Mouse (Mus musculus) heart, embryonic 13.5 days (tissue): Measurements from ENCODE around the gene Kirrel3. TPM values are rescaled to one million over a fixed set of nuclear protein-coding genes. Genes with fewer than 3 reads are reported as not detected.

ENCODE experiments used
- ATAC-seq: fragments of 200-750 bp; cut with Nextera tagmentation; 2 replicates; pipeline ENCODE4 v1.8.0; 2017; ENCODE audit warnings: moderate TSS enrichment; ENCODE audit not compliant: insufficient number of reproducible peaks, low FRiP score, low TSS enrichment; ENCODE audit errors: extremely low read depth
- H3K27ac ChIP-seq: fragments of 300-500 bp; sonication (generic); replicated peaks from 2 replicates; pipeline ENCODE4 v1.5.1; 2015; ENCODE audit warnings: moderate library complexity, mild to moderate bottlenecking, inconsistent platforms
- H3K27me3 ChIP-seq: fragments of 300-500 bp; sonication (generic); replicated peaks from 2 replicates; pipeline ENCODE4 v1.6.1; 2015; ENCODE audit warnings: mild to moderate bottlenecking, inconsistent platforms
- H3K36me3 ChIP-seq: fragments of 300-500 bp; sonication (generic); 2 replicates; pipeline ENCODE4 v1.6.1; 2015; ENCODE audit warnings: mild to moderate bottlenecking, inconsistent platforms
- H3K4me1 ChIP-seq: fragments of 300-500 bp; sonication (generic); 2 replicates; pipeline ENCODE4 v1.6.1; 2015; ENCODE audit warnings: inconsistent platforms
- H3K4me2 ChIP-seq: fragments of 300-500 bp; sonication (generic); 2 replicates; pipeline ENCODE4 v1.6.1; 2015; ENCODE audit warnings: inconsistent platforms, mild to moderate bottlenecking, moderate library complexity
- H3K4me3 ChIP-seq: fragments of 300-500 bp; sonication (generic); 2 replicates; pipeline ENCODE4 v1.5.1; 2015; ENCODE audit warnings: moderate library complexity, mild to moderate bottlenecking, inconsistent platforms
- H3K9ac ChIP-seq: fragments of 300-500 bp; sonication (generic); 2 replicates; pipeline ENCODE4 v1.6.1; 2015; ENCODE audit warnings: inconsistent platforms, mild to moderate bottlenecking, moderate library complexity
- H3K9me3 ChIP-seq: fragments of 300-500 bp; sonication (generic); 2 replicates; pipeline ENCODE4 v1.6.1; 2016; ENCODE audit warnings: inconsistent platforms
- WGBS: fragments of 180-500 bp; shearing (Covaris S2); methylation state at CpG from one replicate; pipeline ENCODE4 v1.1.7; 2015; ENCODE audit warnings: mixed read lengths; 5-methylcytosine and 5-hydroxymethylcytosine counted together
- polyA plus RNA-seq: library from polyadenylated mRNA; unstranded; fragments of >200 nt; fragmentation: Nextera tagmentation; extraction: Ambion mirVana; gene quantifications from 2 replicates; pipeline ENCODE4 v1.2.1, GENCODE M21; 2015

Gene Kirrel3
- polyA plus RNA-seq, 1 experiment from 2014 or later: 1.0 TPM

- Histone ChIP-seq H3K27me3 (peaks cover 8% of the 10 kb centered on the region; the same call in 1 of the 2 replicates), H3K27ac (no peak overlapping the region), H3K4me2 (no peak overlapping the region), H3K4me1 (peaks cover 28% of the 10 kb centered on the region), H3K4me3 (no peak overlapping the region), H3K9ac (no peak overlapping the region), H3K9me3 (no peaks in the 10 kb centered on the region), H3K36me3 (peaks cover 25% of the 10 kb centered on the region)
- WGBS: 85% methylated on average over 3 of the region's 3 CpGs
- no peak for ATAC-seq
Measured at GRCm38 (mm10) chr9:35056611-35057010, 570.9 kb downstream of the Kirrel3 start.

- Histone ChIP-seq H3K4me1 (peaks cover 22% of the 10 kb centered on the region), H3K9ac (no peak overlapping the region), H3K36me3 (peaks cover 21% of the 10 kb centered on the region), H3K27ac (no peak overlapping the region), H3K9me3 (no peaks in the 10 kb centered on the region), H3K27me3 (peaks cover 8% of the 10 kb centered on the region; the same call in 1 of the 2 replicates), H3K4me2 (no peak overlapping the region), H3K4me3 (no peak overlapping the region)
- no peak for ATAC-seq
- WGBS: 82% methylated on average over 6 of the region's 6 CpGs
Measured at GRCm38 (mm10) chr9:35057631-35058030, 571.9 kb downstream of the Kirrel3 start.

GRCm38 (mm10) chr9:35058186-35058585 lies 572.5 kb downstream of the Kirrel3 start:
- WGBS: 85% methylated on average over 4 of the region's 4 CpGs
- peaks cover 8% of the 10 kb centered on the region; the same call in 1 of the 2 replicates for H3K27me3 ChIP-seq
- H3K27ac ChIP-seq: no peak overlapping the region
- peaks cover 18% of the 10 kb centered on the region for H3K4me1 ChIP-seq
- H3K4me2 ChIP-seq: no peak overlapping the region
- H3K36me3 ChIP-seq: peaks cover 15% of the 10 kb centered on the region
- no peak for ATAC-seq
- H3K4me3 ChIP-seq: no peak overlapping the region
- no peak overlapping the region for H3K9ac ChIP-seq
- no peaks in the 10 kb centered on the region for H3K9me3 ChIP-seq

GRCm38 (mm10) chr9:35058596-35059354 lies 573.1 kb downstream of the Kirrel3 start:
- peaks cover 9% of the 10 kb centered on the region for H3K36me3 ChIP-seq
- H3K9ac ChIP-seq: no peak overlapping the region
- peaks cover 8% of the 10 kb centered on the region; the same call in 1 of the 2 replicates for H3K27me3 ChIP-seq
- no peak overlapping the region for H3K4me2 ChIP-seq
- ATAC-seq: no peak
- no peak overlapping the region for H3K27ac ChIP-seq
- WGBS: 83% methylated on average over 2 of the region's 2 CpGs
- no peak overlapping the region for H3K4me3 ChIP-seq
- H3K4me1 ChIP-seq: peaks cover 18% of the 10 kb centered on the region
- no peaks in the 10 kb centered on the region for H3K9me3 ChIP-seq

- Histone ChIP-seq H3K4me2 (no peak overlapping the region), H3K4me1 (peaks cover 18% of the 10 kb centered on the region), H3K27me3 (0 out of 2 replicates have a peak, but pooled peaks cover 4% of the 10 kb centered on the region), H3K9me3 (no peaks in the 10 kb centered on the region), H3K27ac (no peak overlapping the region), H3K36me3 (no peaks in the 10 kb centered on the region), H3K4me3 (no peak overlapping the region), H3K9ac (no peak overlapping the region)
- 72% methylated on average over 5 of the region's 5 CpGs for WGBS
- no peak for ATAC-seq
Measured at GRCm38 (mm10) chr9:35059881-35060280, 574.2 kb downstream of the Kirrel3 start.

GRCm38 (mm10) chr9:35061446-35061845 lies 575.8 kb downstream of the Kirrel3 start:
- Histone ChIP-seq H3K4me3 (no peak overlapping the region), H3K9ac (no peak overlapping the region), H3K36me3 (no peaks in the 10 kb centered on the region), H3K27me3 (no peaks in the 10 kb centered on the region), H3K4me2 (no peak overlapping the region), H3K4me1 (peaks cover 18% of the 10 kb centered on the region), H3K27ac (no peak overlapping the region), H3K9me3 (no peaks in the 10 kb centered on the region)
- ATAC-seq: no peak
- 32% methylated on average over 2 of the region's 2 CpGs for WGBS
